Mouse (Mus musculus) T-helper 17 cell (primary cell): ENCODE data around the gene Vim.

Source experiments
- in situ Hi-C, 2 experiments: fragments of 300-600 bp; cut with MboI, MseI; formaldehyde crosslinking; loops; 1 replicate in 1 of 2; 2 replicates in 1 of 2; pipeline ENCODE4 v1.15.1; 2025; ENCODE audit warnings: high pct_unique_total_duplicates in 2 of 2

The Vim gene

DNA sequence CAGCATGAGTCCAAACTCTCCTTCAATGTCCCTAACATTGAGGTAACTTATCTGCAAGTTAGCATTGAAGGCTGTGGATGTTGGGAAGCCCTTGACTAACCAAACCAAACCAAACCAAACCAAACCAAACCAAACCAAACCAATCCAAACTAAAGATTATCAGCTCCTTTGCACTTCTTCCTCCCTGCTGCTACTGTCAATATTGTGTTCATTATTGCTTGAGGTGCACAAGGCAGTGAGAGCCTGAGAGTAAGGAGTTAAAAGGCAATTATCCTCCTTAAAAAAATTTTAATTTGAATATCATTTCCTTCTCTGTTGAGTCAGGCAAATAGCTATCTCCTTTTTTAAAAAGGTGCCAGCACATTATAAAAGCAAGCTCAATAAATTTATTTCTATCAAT lies 29.4 kb downstream of the Vim start:
- in situ Hi-C loops: loop anchor here in 1 of 2 experiments (10.0 to 25.0 kb wide), 3 partner anchors 448 to 891 kb away; no protein-coding TSS in a partner anchor

DNA sequence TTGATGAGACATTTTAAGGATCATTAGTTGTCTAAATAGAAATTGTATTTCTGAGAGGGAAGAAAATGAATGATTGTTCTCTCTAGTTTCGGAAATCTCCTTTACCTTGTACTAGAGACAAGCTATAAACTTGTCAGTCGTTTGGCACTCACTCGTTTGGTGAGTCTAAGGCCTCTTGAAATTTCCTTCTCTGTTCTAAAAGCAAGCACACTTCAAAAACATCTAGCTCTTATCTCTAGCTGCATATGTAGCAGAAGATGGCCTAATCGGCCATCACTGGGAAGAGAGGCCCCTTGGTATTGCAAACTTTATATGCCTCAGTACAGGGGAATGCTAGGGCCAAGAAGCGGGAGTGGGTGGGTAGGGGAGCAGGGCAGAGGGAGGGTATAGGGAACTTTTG lies 29.9 kb downstream of the Vim start:
- in situ Hi-C loops: loop anchor here in 1 of 2 experiments (10.0 to 25.0 kb wide), 3 partner anchors 449 to 891 kb away; no protein-coding TSS in a partner anchor

DNA sequence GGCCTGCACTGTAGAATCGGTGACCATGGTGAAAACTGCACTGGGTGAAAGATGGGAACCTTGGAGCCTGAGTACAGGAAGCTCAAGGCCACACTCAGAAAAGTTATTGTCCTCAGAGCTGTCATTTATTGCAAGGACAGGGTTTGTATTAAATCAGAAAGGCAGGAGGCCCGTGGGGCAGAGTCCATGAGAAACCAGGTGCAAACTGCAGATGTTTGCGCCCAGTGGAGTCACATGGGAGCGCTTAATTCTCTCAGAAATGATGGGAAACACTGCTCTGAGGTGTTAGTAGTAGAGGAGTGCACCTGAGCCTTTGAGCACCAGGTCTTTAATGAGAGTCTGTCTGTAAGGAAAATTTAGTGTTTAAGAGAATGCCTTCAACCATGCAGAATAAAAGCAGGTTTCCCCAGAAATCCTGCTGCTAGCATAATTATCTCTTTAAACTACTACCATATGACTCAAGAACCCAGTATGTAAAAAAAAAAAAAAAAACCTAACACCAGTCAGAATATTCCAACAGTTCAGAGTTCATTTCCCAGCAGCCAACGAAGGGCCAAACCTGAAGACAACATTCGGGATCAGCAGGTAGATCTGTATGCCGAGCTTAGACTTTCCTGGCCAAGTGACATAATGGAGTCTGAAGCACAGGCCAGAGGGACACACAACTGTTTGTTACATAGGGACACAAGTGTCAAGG lies 56.6 kb downstream of the Vim start:
- in situ Hi-C loops: loop anchor here in 1 of 2 experiments (5.0 to 25.0 kb wide), 2 partner anchors 52 to 1057 kb away; no protein-coding TSS in a partner anchor
